Mouse (Mus musculus): ENCODE results near the gene Ssxb1. TPM values are rescaled to one million over a fixed set of nuclear protein-coding genes. Genes with fewer than 3 reads are reported as not detected.

Ssxb1 gene
- not detected for total RNA-seq (2023)

DNA sequence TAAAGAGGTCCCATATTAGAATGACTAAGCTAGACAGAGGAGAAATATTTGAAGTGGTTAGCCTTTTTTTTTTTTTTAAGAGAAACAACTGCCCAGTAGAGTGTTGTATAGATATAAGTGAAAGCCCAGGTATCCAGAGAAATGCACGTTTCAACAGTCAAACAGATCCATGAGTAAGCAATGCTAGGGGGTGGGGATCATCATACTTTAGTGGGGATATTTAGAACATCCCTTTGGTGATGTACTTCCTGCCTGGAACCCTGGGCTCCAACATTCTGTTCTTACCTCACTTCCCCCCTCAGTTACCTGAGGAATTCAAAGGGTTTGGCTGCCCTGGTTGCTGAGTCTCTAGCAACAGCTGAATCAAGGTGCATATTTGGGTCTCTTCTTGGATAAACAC lies at the start of gene Ssxb1:
TSS of gene Ssxb1 (plus strand) at position 301 of the 400 bp plus-strand sequence.

DNA sequence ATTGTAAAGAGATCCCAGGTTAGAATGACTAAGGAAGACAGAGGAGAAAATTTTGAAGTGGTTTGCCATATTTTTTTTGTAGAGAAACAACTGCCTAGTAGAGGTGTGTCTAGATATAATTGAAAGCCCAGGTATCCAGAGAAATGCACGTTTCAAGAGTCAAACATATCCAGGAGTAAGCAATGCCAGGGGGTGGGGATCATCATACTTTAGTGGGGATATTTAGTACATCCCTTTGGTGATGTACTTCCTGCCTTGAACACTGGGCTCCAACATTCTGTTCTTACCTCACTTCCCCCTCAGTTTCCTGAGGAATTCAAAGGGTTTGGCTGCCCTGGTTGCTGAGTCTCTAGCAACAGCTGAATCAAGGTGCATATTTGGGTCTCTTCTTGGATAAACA lies 46.4 kb upstream of the Ssxb1 start, which contains the start of gene Ssxb9:
TSS of gene Ssxb9 (plus strand) at position 301 of the 400 bp plus-strand sequence.

DNA sequence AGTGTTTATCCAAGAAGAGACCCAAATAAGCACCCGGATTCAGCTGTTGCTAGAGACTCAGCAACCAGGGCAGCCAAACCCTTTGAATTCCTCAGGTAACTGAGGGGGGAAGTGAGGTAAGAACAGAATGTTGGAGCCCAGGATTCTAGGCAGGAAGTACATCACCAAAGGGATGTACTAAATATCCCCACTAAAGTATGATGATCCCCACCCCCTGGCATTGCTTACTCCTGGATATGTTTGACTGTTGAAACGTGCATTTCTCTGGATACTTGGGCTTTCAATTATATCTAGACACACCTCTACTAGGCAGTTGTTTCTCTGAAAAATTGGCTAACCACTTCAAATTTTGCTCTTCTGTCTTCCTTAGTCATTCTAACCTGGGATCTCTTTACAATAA lies 48.5 kb downstream of the Ssxb1 start, which contains the start of gene Ssxb2:
TSS of gene Ssxb2 (minus strand) at position 101 of the 400 bp plus-strand sequence.

Other genes starting within 250 kb of the Ssxb1 start
- 1 to 10 TPM; 6.5 to 8.6 TPM for gene Tbc1d25, start 237.1 kb upstream of the Ssxb1 start, total RNA-seq (2023)
- 10 to 100 TPM; 57.5 to 62.4 TPM for gene Ebp, start 219.8 kb upstream of the Ssxb1 start, total RNA-seq (2023)
- gene Porcn, start 206.8 kb upstream of the Ssxb1 start, total RNA-seq (2023): 1 to 10 TPM; 2.1 to 3.1 TPM
- 10 to 100 TPM in 1 of 2 experiments, 1 to 10 TPM in 1; 9.3 to 11.7 TPM for gene Ftsj1, start 160.9 kb upstream of the Ssxb1 start, total RNA-seq (2023)
- gene Slc38a5, start 142.2 kb upstream of the Ssxb1 start, total RNA-seq (2023): not detected
- not detected for gene Ssxb10, start 85.9 kb upstream of the Ssxb1 start, total RNA-seq (2023)
- not detected for gene Ssxb9, start 46.3 kb upstream of the Ssxb1 start, total RNA-seq (2023)
- gene Ssxb2, start 48.4 kb downstream of the Ssxb1 start, total RNA-seq (2023): not detected
- gene Gm14459, start 111.6 kb downstream of the Ssxb1 start, total RNA-seq (2023): not detected
- not detected for gene Ssxb6, start 134.9 kb downstream of the Ssxb1 start, total RNA-seq (2023)
- gene Ssxb3, start 178.5 kb downstream of the Ssxb1 start, total RNA-seq (2023): not detected

Data from monocyte, adult 59 days (primary cell).